Mouse (Mus musculus) intestine, embryonic 16.5 days (tissue): Measurements from ENCODE around the gene Bmf. TPM values are rescaled to one million over a fixed set of nuclear protein-coding genes. Genes with fewer than 3 reads are reported as not detected.

Experiments used
- ATAC-seq: fragments of 200-750 bp; cut with Nextera tagmentation; 2 replicates; pipeline ENCODE4 v1.8.0; 2017; ENCODE audit warnings: moderate TSS enrichment, moderate library complexity
- H3K27ac ChIP-seq: fragments of 300-500 bp; sonication (generic); 2 replicates; pipeline ENCODE4 v1.5.1; 2014; ENCODE audit warnings: mild to moderate bottlenecking, low read length
- H3K27me3 ChIP-seq: fragments of 300-500 bp; sonication (generic); replicated peaks from 2 replicates; pipeline ENCODE4 v1.6.1; 2014; ENCODE audit warnings: low read length, control low read depth, mixed read lengths; ENCODE audit not compliant: control insufficient read depth, insufficient read depth
- H3K36me3 ChIP-seq: fragments of 300-500 bp; sonication (generic); 2 replicates; pipeline ENCODE4 v1.6.1; 2014; ENCODE audit warnings: low read length, control low read depth; ENCODE audit not compliant: control insufficient read depth, insufficient read depth
- H3K4me1 ChIP-seq: fragments of 300-500 bp; sonication (generic); 2 replicates; pipeline ENCODE4 v1.6.1; 2014; ENCODE audit warnings: low read length, control low read depth, mixed read lengths; ENCODE audit not compliant: control insufficient read depth, insufficient read depth
- H3K4me2 ChIP-seq: fragments of 300-500 bp; sonication (generic); 2 replicates; pipeline ENCODE4 v1.6.1; 2014; ENCODE audit warnings: low read depth, low read length, control low read depth
- H3K4me3 ChIP-seq: fragments of 300-500 bp; sonication (generic); 2 replicates; pipeline ENCODE4 v1.5.1; 2014; ENCODE audit warnings: mild to moderate bottlenecking, low read length
- H3K9ac ChIP-seq: fragments of 300-500 bp; sonication (generic); 2 replicates; pipeline ENCODE4 v1.6.1; 2014; ENCODE audit warnings: low read depth, low read length
- H3K9me3 ChIP-seq: fragments of 300-500 bp; sonication (generic); 2 replicates; pipeline ENCODE4 v1.6.1; 2016; ENCODE audit warnings: low read length, control low read depth; ENCODE audit not compliant: control insufficient read depth
- WGBS: fragments of 180-500 bp; shearing (Covaris S2); extraction: QIAGEN DNeasy Blood & Tissue Kit; methylation state at CpG from one replicate; pipeline ENCODE4 v1.1.7; 2014; 5-methylcytosine and 5-hydroxymethylcytosine counted together
- polyA plus RNA-seq: library from polyadenylated mRNA; unstranded; fragments of >200 nt; fragmentation: Nextera tagmentation; extraction: Ambion mirVana; gene quantifications from 2 replicates; pipeline ENCODE4 v1.2.1, GENCODE M21; 2015

Gene Bmf
- polyA plus RNA-seq, 1 experiment from 2014 or later: 2.3 TPM

DNA sequence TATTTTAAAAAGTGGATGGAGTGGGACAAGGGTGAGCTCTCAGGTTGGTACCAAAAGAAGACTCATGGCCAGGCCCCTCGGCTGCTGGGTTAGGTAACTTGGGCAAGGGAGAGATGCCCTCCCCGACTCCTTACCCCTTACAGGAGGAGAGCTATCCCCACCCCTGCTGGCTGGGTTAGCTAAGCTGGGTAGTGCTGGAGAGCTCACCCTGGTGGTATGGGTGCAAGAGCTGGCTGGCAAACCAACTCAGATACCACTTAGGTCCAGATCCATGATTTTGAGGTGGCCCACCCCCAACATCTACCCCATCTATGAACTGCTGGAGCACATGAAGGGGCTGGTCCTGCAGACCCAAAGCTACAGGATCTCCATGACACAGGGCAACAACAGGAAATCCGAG, 24.7 kb downstream of the Bmf start:
- no peak for ATAC-seq
- H3K4me3 ChIP-seq: no peak overlapping the region
- H3K4me1 ChIP-seq: peaks cover 32% of the 10 kb centered on the region
- no peaks in the 10 kb centered on the region for H3K9me3 ChIP-seq
- no peak overlapping the region for H3K27ac ChIP-seq
- H3K9ac ChIP-seq: no peak overlapping the region
- 86% methylated on average over 3 of the region's 3 CpGs for WGBS
- no peak overlapping the region for H3K4me2 ChIP-seq
- H3K27me3 ChIP-seq: no peaks in the 10 kb centered on the region
- H3K36me3 ChIP-seq: no peaks in the 10 kb centered on the region

DNA sequence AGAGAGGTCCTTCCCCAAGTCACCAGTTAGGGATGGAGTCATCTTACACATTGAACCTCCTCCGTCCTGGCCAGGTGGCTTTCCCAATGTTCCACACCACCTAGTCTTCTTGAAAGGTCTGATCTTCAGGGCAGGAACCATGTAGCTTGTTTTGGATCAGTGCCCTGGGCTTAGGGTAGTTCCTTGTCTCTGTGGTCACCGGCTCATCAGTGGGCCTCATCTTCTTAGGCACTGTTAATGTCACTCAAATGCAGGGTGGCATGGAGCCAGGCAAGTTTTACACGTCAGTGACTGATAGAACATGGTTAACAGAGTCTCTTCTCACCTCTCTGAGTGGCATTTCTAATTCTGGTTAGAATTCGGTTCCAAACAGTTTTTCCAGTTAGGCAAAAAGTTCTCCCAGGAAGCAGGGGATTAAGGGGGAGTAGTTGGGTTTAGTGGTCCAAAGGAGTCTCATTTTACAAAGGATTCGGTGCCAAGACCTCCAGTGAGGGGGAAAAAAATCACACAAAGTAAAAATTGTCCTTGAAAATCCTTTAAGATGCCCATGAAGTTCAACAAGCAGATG, 26.2 kb downstream of the Bmf start:
- no peak for ATAC-seq
- no peak overlapping the region for H3K4me3 ChIP-seq
- WGBS: 68% methylated on average over 5 of the region's 5 CpGs

GRCm38 (mm10) chr2:118522265-118522664, 27.2 kb downstream of the Bmf start:
- Histone ChIP-seq H3K4me3 (no peak overlapping the region), H3K27me3 (no peaks in the 10 kb centered on the region), H3K4me2 (no peak overlapping the region), H3K9ac (no peak overlapping the region), H3K9me3 (no peaks in the 10 kb centered on the region), H3K36me3 (no peaks in the 10 kb centered on the region), H3K27ac (peak overlapping the region; percentile 49), H3K4me1 (peaks cover 27% of the 10 kb centered on the region)
- 9% methylated on average over 2 of the region's 2 CpGs for WGBS
- ATAC-seq: peak; percentile 80

More for the DNA sequence above, 26.2 kb downstream of the Bmf start:
- no peak overlapping the region for H3K27ac ChIP-seq
- H3K4me2 ChIP-seq: no peak overlapping the region
- no peak overlapping the region for H3K9ac ChIP-seq
- no peaks in the 10 kb centered on the region for H3K27me3 ChIP-seq
- peaks cover 27% of the 10 kb centered on the region for H3K4me1 ChIP-seq
- no peaks in the 10 kb centered on the region for H3K9me3 ChIP-seq
- H3K36me3 ChIP-seq: no peaks in the 10 kb centered on the region

- H3K4me1 ChIP-seq: peaks cover 27% of the 10 kb centered on the region
- H3K4me3 ChIP-seq: no peak overlapping the region
- 0 out of 2 replicates have a peak overlapping the region, but pooled peaks have one; percentile 2 for H3K9ac ChIP-seq
- no peaks in the 10 kb centered on the region for H3K36me3 ChIP-seq
- peak; percentile 78 for ATAC-seq
- no peaks in the 10 kb centered on the region for H3K27me3 ChIP-seq
- H3K9me3 ChIP-seq: no peaks in the 10 kb centered on the region
- H3K27ac ChIP-seq: peak overlapping the region; percentile 38
- WGBS: 36% methylated on average over 9 of the region's 9 CpGs
- H3K4me2 ChIP-seq: no peak overlapping the region
These were observed 29.2 kb downstream of the Bmf start for GRCm38 (mm10) chr2:118520042-118520933.

GRCm38 (mm10) chr2:118512418-118513377, 36.8 kb downstream of the Bmf start:
- Histone ChIP-seq H3K4me3 (no peak overlapping the region), H3K27ac (no peak overlapping the region; the same call in 1 of the 2 replicates), H3K9me3 (no peaks in the 10 kb centered on the region), H3K4me2 (no peak overlapping the region), H3K36me3 (no peaks in the 10 kb centered on the region), H3K27me3 (no peaks in the 10 kb centered on the region), H3K9ac (no peak overlapping the region; the same call in 1 of the 2 replicates), H3K4me1 (peaks cover 14% of the 10 kb centered on the region)
- no peak for ATAC-seq
- WGBS: 79% methylated on average over 16 of the region's 16 CpGs

DNA sequence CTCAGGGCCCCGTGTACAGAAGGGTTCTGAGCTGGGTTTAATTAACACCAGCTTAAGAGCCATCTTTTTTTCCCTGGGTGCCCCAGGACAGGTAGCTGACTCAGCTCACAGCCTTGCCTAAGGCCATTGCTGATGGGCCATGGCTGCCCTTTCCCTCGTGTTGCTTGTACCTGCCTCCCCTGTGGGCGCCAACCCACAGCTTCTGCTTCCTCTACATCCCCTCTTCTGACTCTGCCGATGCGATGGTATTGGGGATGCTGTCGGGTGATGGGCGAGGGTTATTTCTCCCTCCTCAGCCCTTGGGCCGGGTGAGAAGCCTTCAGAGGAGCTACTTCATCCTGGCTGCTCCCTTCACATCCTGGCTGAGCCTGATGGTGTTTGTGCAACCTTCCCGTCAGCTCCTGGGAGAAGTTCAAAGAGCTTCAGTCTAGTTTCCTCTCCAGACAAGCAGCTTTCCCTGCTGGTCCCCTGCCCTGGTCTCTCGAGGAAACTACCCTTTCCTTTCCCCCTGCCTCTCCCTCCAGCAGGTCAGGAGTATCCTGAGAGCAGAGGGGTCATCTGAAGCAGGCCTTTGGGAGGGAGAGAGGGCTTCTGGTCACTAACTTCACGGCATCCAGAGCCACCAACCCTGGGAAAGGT, 37.6 kb downstream of the Bmf start:
- no peak for ATAC-seq

GRCm38 (mm10) chr2:118510447-118511310, 38.8 kb downstream of the Bmf start:
- peaks cover 14% of the 10 kb centered on the region for H3K4me1 ChIP-seq
- no peak overlapping the region for H3K4me2 ChIP-seq
- no peak overlapping the region for H3K4me3 ChIP-seq
- ATAC-seq: peak; percentile 79
- no peaks in the 10 kb centered on the region for H3K36me3 ChIP-seq
- H3K9me3 ChIP-seq: no peaks in the 10 kb centered on the region
- peak overlapping the region; percentile 37; the same call in 1 of the 2 replicates for H3K9ac ChIP-seq
- H3K27me3 ChIP-seq: no peaks in the 10 kb centered on the region
- WGBS: 46% methylated on average over 29 of the region's 29 CpGs
- H3K27ac ChIP-seq: peak overlapping the region; percentile 18

More for the DNA sequence above, 37.6 kb downstream of the Bmf start:
- 57% methylated on average over 11 of the region's 11 CpGs for WGBS
- H3K27me3 ChIP-seq: no peaks in the 10 kb centered on the region
- no peaks in the 10 kb centered on the region for H3K36me3 ChIP-seq
- H3K27ac ChIP-seq: no peak overlapping the region; the same call in 1 of the 2 replicates
- no peaks in the 10 kb centered on the region for H3K9me3 ChIP-seq
- H3K4me1 ChIP-seq: peaks cover 14% of the 10 kb centered on the region
- no peak overlapping the region for H3K4me3 ChIP-seq
- no peak overlapping the region; the same call in 1 of the 2 replicates for H3K9ac ChIP-seq
- H3K4me2 ChIP-seq: no peak overlapping the region
